In genomic region chr8:94899262-94899661, GRCm38 (mm10) we compare ENCODE assay signal across 8 mouse cellular contexts. TPM values are rescaled to one million over a fixed set of nuclear protein-coding genes. Genes with fewer than 3 reads are reported as not detected.
DNase-seq lines count a peak whose midpoint lies in the region; ATAC-seq lines count a peak whose summit lies in the region.

No protein-coding gene starts in this region.

- peak; percentile 98 for ATAC-seq in megakaryocyte-erythroid progenitor cell, adult 5-6 weeks (replicated peaks; ENCODE audit: low FRiP score, low TSS enrichment, poor library complexity, severe bottlenecking)

- H3K36me3 ChIP-seq in embryonic facial prominence, embryonic 10.5 days (replicated peaks), result peaks cover 30% of the 10 kb centered on the region

- no peaks in the 10 kb centered on the region for H3K27me3 ChIP-seq in embryonic facial prominence, embryonic 10.5 days (replicated peaks; ENCODE audit: low read depth, poor library complexity, severe bottlenecking)

- 15% methylated on average over 11 of the region's 11 CpGs for WGBS in embryonic facial prominence, embryonic 10.5 days

- H3K4me3 ChIP-seq in embryonic facial prominence, embryonic 10.5 days, result peak overlapping the region; percentile 25

- peak; percentile 67 for DNase-seq in embryo, embryonic 10 days (ENCODE audit: low spot score)
- DNase-seq in embryo, embryonic 11 days, result no peak
- DNase-seq in embryonic facial prominence, embryonic 10.5 days (ENCODE audit: low spot score), result peak; percentile 59
- peak; percentile 55 to 81 for DNase-seq in kidney, postnatal 25 days
- no peak for DNase-seq in left cerebral cortex, postnatal 25 days (ENCODE audit: low spot score in 2 of 2)
- no peak for DNase-seq in urinary bladder, adult 18-20 months (ENCODE audit: low spot score in 2 of 2)
- no peak for DNase-seq in adrenal gland, postnatal 36 days

- H3K27ac ChIP-seq in embryonic facial prominence, embryonic 10.5 days (replicated peaks), result peak overlapping the region; percentile 27; the same call in 1 of the 2 replicates

- no peaks in the 10 kb centered on the region for H3K9me3 ChIP-seq in embryonic facial prominence, embryonic 10.5 days

- H3K4me1 ChIP-seq in embryonic facial prominence, embryonic 10.5 days, result peaks cover 45% of the 10 kb centered on the region

- intact Hi-C loops in left cerebral cortex, postnatal 25 days (cut with DNase I), result no loop called here

RNA-seq across cellular contexts. Expression of gene Ccdc102a, which starts 18.6 kb away (rescaled TPM):
- 23.0 and 24.1 TPM in 2 replicates for polyA plus RNA-seq in embryonic facial prominence, embryonic 10.5 days (2016; fragmentation: Nextera tagmentation; extraction: Ambion mirVana)
- not detected in 2 replicates for total RNA-seq in megakaryocyte-erythroid progenitor cell, adult 5-6 weeks (2014; fragmentation: Nextera tagmentation)
- 0.85 and 1.1 TPM in 2 replicates for total RNA-seq in megakaryocyte-erythroid progenitor cell, adult 5-6 weeks (2017)
- total RNA-seq in left cerebral cortex, postnatal 25 days (2021), result 1 to 10 TPM; 1.5 to 1.7 TPM
- 1 to 10 TPM; 7.6 to 8.6 TPM for total RNA-seq in adrenal gland, postnatal 36 days (2021)

RNA-seq across cellular contexts. Expression of gene Dok4, which starts 23.1 kb away (rescaled TPM):
- 16.3 and 16.8 TPM in 2 replicates for polyA plus RNA-seq in embryonic facial prominence, embryonic 10.5 days (2016; fragmentation: Nextera tagmentation; extraction: Ambion mirVana)
- 1.2 TPM in 1 of 2 replicates, not detected in the other for total RNA-seq in megakaryocyte-erythroid progenitor cell, adult 5-6 weeks (2014; fragmentation: Nextera tagmentation)
- 1.6 TPM in 1 of 2 replicates, not detected in the other for total RNA-seq in megakaryocyte-erythroid progenitor cell, adult 5-6 weeks (2017)
- 10 to 100 TPM; 23.2 to 25.6 TPM for total RNA-seq in left cerebral cortex, postnatal 25 days (2021)
- 10 to 100 TPM; 10.5 to 10.9 TPM for total RNA-seq in adrenal gland, postnatal 36 days (2021)

RNA-seq across cellular contexts. Expression of gene Adgrg5, which starts 24.2 kb away (rescaled TPM):
- 0.30 and 0.51 TPM in 2 replicates for polyA plus RNA-seq in embryonic facial prominence, embryonic 10.5 days (2016; fragmentation: Nextera tagmentation; extraction: Ambion mirVana)
- 0.69 and 1.4 TPM in 2 replicates for total RNA-seq in megakaryocyte-erythroid progenitor cell, adult 5-6 weeks (2014; fragmentation: Nextera tagmentation)
- 0.30 and 1.8 TPM in 2 replicates for total RNA-seq in megakaryocyte-erythroid progenitor cell, adult 5-6 weeks (2017)
- not detected for total RNA-seq in left cerebral cortex, postnatal 25 days (2021)
- total RNA-seq in adrenal gland, postnatal 36 days (2021), result 1 to 10 TPM in 1 of 2 experiments, under 1 TPM in 1; 0.33 to 1.3 TPM

RNA-seq across cellular contexts. Expression of gene Polr2c, which starts 42.0 kb away (rescaled TPM):
- 180 and 184 TPM in 2 replicates for polyA plus RNA-seq in embryonic facial prominence, embryonic 10.5 days (2016; fragmentation: Nextera tagmentation; extraction: Ambion mirVana)
- 62.4 and 91.6 TPM in 2 replicates for total RNA-seq in megakaryocyte-erythroid progenitor cell, adult 5-6 weeks (2014; fragmentation: Nextera tagmentation)
- total RNA-seq in megakaryocyte-erythroid progenitor cell, adult 5-6 weeks (2017), result 49.2 and 93.1 TPM in 2 replicates
- total RNA-seq in left cerebral cortex, postnatal 25 days (2021), result 10 to 100 TPM; 67.4 to 76.6 TPM
- total RNA-seq in adrenal gland, postnatal 36 days (2021), result 10 to 100 TPM; 65.7 to 70.6 TPM

Comparison
In these comparisons a context has a peak if more than half of its experiments do, and no peak if none do; other contexts are left out.
1. DNase-seq: peak in embryo, embryonic 10 days (single experiment), embryonic facial prominence, embryonic 10.5 days (single experiment) and kidney, postnatal 25 days (2 of 2); none in embryo, embryonic 11 days (single experiment), left cerebral cortex, postnatal 25 days (0 of 2), urinary bladder, adult 18-20 months (0 of 2) and adrenal gland, postnatal 36 days (0 of 2).
2. RNA of gene Dok4, which starts 23.1 kb away (total RNA-seq): 23.2 to 25.6 TPM in left cerebral cortex, postnatal 25 days and 10.5 to 10.9 TPM in adrenal gland, postnatal 36 days; 1.2 to 1.6 TPM in megakaryocyte-erythroid progenitor cell, adult 5-6 weeks; every median in the first group is over 4 times any median in the second.